Mouse (Mus musculus) liver, adult 2 months (tissue): ENCODE measurements around the gene Gm20388.

Source experiments
- CTCF ChIP-seq: fragments of 200-500 bp; IDR thresholded peaks from 2 replicates; pipeline ENCODE4 v1.5.1; 2011; ENCODE audit warnings: low read depth, low read length, control low read depth
- POLR2A ChIP-seq: fragments of 200-500 bp; IDR thresholded peaks from 2 replicates; pipeline ENCODE4 v1.6.1; 2011; ENCODE audit warnings: low read length, control low read depth; ENCODE audit not compliant: insufficient read depth; ENCODE audit errors: extremely low read depth

GRCm38 (mm10) chr8:123027786-123028185, 3117.1 kb downstream of the Gm20388 start:
- TF ChIP-seq POLR2A (no peak), CTCF (no peak)
